Mouse (Mus musculus): ENCODE measurements at regions not wholly inside any gene's neighbourhood (a gene's known extent, or its start where the extent isn't known, plus 50 kb on each side); places are given as distances from the start of the nearest gene placed in this dataset.

- no peak for ATAC-seq (replicated peaks; ENCODE audit: low FRiP score, low TSS enrichment, poor library complexity, severe bottlenecking)
These were observed 156.1 kb downstream of the Fgf18 start for GRCm38 (mm10) chr11:32991036-32991616.

DNA sequence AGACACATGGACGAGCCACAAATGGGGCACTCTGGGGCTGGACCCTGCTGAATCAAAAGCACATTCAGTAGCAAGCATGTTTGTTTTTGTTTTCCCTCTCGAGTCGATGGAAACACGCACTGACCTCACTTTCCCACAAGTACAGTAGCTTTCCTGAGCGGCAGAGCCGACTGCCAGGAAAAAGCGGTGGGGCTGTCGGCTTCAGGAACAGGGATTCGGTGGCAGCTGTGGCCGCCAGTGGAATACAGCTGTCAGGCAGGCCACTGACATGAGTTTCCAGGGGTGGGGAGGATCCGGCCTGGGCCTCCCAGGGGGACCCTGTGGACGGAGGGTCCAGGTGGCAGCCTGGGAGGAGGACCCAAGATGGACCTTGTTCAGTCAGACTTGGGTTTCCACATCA, 157.0 kb downstream of the Fgf18 start:
- no peak for ATAC-seq (replicated peaks; ENCODE audit: low FRiP score, low TSS enrichment, poor library complexity, severe bottlenecking)

- no peak for ATAC-seq (replicated peaks; ENCODE audit: low FRiP score, low TSS enrichment, poor library complexity, severe bottlenecking)
These were observed 154.5 kb upstream of the Smim23 start for GRCm38 (mm10) chr11:32978899-32979298.

GRCm38 (mm10) chr11:32976572-32976971, 152.2 kb upstream of the Smim23 start:
- no peak for ATAC-seq (replicated peaks; ENCODE audit: low FRiP score, low TSS enrichment, poor library complexity, severe bottlenecking)

DNA sequence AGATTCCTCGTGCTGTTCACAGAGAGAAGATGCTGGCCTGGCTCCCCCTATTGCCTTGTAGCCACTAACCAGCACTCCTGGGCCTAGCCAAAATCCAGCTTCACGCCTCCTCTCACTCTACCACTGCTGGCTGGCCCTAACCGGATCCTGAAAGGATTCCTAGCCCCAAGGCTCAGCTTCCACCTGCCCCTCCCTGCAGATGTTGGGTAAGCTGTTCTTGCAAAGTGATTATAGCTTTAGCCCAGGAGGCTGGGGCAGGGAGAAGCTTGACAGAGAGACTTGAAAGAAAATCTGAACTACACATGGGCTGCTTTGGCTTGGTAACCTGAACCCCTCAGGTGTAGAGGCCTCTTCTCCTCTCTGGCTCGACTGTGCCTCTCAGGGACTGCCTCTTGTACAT, 149.0 kb upstream of the Smim23 start:
- no peak for ATAC-seq (replicated peaks; ENCODE audit: low FRiP score, low TSS enrichment, poor library complexity, severe bottlenecking)

DNA sequence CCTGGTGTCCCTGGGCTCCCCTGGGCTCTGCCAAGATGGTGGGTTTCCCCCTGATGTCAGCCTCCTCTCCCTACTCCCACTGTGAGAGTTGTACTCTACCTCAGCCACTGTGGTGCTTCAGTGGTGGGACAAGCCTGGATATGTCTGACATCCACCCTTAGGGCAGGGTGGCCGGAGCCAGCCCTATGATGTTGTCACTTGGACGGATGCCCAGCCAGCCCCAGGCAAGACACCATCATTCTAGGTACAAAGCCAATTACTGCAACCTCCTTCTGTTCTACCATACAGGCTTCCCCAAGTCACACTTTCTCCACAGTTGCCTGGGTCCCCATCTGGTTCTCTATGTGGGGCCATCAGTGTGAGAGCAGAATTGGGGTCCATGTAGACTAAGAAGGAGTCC, 141.0 kb upstream of the Smim23 start:
- no peak for ATAC-seq (replicated peaks; ENCODE audit: low FRiP score, low TSS enrichment, poor library complexity, severe bottlenecking)

GRCm38 (mm10) chr11:32963625-32964293, 139.4 kb upstream of the Smim23 start:
- no peak for ATAC-seq (replicated peaks; ENCODE audit: low FRiP score, low TSS enrichment, poor library complexity, severe bottlenecking)

DNA sequence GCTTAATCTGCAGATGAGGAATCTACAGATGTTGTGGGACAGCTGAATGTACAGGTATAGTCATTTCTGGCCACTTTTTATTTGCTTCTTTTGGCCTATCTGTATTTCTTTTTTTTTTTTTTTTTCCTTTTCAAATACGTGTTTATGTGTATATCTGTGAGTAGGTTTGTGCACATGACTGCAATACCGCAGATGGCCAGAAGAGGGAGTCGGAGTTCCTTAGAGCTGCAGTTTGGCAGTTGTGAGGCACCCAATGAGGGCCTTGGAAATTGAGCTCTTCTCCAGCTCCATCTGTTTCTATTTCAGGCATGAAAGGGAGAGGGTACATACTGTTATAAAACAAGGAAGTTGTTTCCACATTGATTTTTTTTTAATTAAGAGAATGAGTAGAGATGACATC, 137.2 kb upstream of the Smim23 start:
- ATAC-seq (replicated peaks; ENCODE audit: low FRiP score, low TSS enrichment, poor library complexity, severe bottlenecking): no peak

DNA sequence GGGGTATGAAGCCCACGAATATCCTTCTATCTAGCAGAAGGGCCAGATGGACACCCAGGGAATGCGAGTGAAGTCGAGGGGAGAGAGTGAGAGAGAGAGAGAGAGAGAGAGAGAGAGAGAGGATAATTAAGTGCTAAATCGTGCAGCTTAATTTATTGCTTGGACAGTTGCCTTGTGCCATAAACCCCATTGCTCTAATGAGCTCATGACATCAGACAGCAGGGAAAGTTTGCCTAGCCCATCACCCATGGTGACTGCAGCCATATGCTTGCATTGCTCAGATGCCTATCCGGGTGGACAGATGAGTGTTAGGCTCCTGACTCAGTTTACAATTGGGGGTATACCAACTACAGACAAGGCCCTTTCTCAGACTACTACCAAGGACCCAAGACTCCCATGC, 134.6 kb upstream of the Smim23 start:
- no peak for ATAC-seq (replicated peaks; ENCODE audit: low FRiP score, low TSS enrichment, poor library complexity, severe bottlenecking)

DNA sequence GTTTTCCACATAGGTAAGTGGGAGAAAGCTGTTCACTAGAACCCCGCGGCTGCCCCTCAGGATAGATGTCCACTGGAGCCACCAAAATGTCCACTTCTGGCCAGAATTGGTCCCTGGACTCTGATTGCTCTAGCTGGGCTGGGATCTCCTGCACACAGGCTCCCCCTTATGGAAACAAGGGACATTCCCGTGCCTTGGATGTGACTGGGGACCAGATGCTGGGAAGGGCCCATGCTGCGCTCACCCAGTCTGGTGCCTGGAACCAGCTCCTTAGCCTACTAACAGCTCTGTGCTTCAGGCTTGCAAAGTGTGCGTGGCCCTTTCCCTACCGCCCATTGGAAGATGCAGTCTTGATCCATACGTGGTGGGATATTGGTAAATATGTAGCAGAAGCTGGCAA, 132.6 kb upstream of the Smim23 start:
- ATAC-seq (replicated peaks; ENCODE audit: low FRiP score, low TSS enrichment, poor library complexity, severe bottlenecking): no peak

DNA sequence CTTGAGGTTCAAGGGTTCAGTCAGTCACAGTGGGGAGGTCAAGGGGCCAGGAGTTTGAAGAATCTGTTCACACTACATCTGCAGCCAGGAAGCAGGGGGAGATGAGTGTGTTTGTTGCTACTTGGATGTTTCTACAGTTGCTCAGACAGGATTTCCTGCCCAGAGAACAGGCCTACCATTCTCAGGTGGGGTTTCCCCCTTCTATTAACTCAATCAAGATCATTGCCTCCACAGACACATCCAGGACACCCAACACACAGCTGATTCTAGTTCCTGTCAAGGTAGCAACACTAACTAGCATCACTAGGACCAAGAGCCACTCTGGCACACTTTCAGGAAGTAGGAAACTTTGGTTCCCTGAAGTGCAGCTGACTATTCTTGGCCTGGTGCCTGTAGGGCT, 127.9 kb upstream of the Smim23 start:
- no peak for ATAC-seq (replicated peaks; ENCODE audit: low FRiP score, low TSS enrichment, poor library complexity, severe bottlenecking)

DNA sequence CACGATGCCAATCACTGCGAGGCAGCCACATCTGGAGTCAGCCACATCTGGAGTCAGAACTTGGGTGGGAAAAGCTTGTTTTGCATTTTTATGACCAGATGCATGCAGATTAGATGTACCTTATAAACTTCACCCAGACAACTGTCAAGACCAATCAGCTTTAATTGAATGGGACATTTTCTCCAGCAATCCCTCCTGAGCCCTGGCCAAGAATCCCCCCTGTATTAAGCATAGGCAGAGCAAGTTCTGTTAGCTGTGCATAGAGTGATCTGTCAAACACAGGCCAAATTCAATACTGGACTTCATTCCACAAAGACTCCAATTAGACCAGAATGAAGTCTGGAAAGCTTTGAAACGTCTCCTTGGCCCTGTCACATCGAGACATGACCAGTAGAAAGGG, 123.7 kb upstream of the Smim23 start:
- ATAC-seq (replicated peaks; ENCODE audit: low FRiP score, low TSS enrichment, poor library complexity, severe bottlenecking): no peak

- no peak for ATAC-seq (replicated peaks; ENCODE audit: low FRiP score, low TSS enrichment, poor library complexity, severe bottlenecking)
These were observed 122.1 kb upstream of the Smim23 start for GRCm38 (mm10) chr11:32946481-32947001.

DNA sequence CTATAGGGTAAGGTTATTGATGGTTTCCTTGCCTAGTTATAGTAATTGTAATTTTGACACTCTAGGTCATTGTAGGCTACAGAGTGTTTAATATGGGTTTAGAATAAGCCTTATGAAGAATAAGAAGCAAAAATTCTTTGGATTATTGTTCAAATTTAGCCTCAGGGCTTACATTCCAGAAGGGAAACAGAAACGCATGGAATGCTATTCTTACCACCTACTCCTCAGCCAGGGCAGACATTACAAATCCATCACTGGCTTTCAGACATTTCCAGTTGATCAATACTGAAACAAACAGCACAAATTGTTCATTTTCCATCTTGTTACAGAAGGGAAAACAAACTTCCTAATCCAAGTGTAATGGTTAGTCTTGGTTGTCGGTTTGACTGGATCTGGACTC, 120.7 kb upstream of the Smim23 start:
- no peak for ATAC-seq (replicated peaks; ENCODE audit: low FRiP score, low TSS enrichment, poor library complexity, severe bottlenecking)

DNA sequence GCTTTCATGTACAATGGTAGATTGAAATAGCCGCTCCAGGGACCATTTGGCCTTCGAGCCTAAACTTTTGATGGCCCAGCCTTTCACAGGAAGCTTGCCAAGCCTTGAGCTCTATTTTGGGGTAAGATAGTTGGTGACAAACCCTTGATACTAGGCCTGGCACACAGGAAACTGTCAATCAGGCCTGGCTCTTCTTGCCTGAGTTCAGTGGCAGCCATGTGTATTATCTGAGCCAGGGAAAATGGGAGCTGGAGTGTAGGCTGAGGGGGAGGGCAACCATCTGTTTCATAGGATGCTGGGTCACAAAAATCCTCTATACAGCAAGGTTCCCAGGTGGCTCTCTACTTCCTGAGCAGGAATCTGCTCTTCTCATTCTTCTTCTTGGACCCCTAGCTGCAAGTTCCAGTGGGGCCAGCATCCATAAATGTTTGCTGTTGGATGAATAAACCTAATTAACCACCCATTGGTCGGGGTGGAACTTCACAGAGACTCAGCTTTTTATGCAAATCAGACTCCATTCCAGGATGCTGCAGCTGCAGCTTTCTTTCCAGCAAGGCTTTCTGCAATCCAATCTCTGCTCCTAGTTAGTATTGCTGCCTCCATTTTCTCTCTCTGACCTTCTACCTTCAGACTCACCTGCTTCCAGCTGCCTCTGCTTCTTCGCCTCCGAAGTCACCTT, 117.1 kb upstream of the Smim23 start:
- no peak for ATAC-seq (replicated peaks; ENCODE audit: low FRiP score, low TSS enrichment, poor library complexity, severe bottlenecking)

DNA sequence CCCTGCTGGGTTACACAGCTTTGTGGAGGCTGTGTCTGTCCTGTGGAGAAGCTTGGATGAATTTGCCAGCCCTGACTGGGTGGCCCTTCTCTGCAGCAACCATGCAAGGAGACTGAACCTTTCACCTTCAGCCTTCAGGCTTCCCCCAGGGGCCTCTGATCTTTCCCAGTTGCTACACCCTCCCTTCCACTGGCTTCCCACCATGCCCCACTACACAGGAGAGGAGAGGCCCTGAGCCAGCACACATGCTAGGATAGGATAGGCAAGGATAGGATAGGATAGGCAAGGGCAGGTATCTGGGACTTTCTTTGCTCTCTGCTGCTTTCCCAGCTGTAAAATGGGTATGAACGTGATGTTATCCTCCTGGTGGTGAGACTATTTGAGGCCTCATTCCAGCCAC, 114.7 kb upstream of the Smim23 start:
- ATAC-seq (replicated peaks; ENCODE audit: low FRiP score, low TSS enrichment, poor library complexity, severe bottlenecking): no peak

DNA sequence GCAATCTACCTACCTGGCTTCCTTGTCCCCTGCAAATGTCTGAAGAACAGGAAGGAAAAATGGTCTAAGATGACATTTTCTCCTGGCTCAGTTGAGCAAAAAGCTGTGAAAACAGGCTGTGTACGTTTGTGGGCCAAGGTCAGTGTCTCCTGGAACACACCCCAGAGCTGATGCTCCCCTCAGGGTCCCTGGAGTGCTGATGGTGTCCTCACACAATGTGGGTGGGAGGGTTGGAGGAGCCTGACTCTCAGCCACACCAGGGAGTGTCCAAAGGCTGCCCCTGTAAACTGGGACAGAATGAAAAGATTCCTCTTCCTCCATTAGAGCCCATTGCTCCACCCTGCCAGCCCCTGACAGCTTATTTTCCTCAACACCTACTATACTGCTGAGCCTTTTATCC, 112.8 kb upstream of the Smim23 start:
- ATAC-seq (replicated peaks; ENCODE audit: low FRiP score, low TSS enrichment, poor library complexity, severe bottlenecking): no peak

- ATAC-seq (replicated peaks; ENCODE audit: low FRiP score, low TSS enrichment, poor library complexity, severe bottlenecking): no peak
These were observed 107.5 kb upstream of the Smim23 start for GRCm38 (mm10) chr11:32931928-32932327.

GRCm38 (mm10) chr11:32931018-32931417, 106.6 kb upstream of the Smim23 start:
- ATAC-seq (replicated peaks; ENCODE audit: low FRiP score, low TSS enrichment, poor library complexity, severe bottlenecking): no peak

DNA sequence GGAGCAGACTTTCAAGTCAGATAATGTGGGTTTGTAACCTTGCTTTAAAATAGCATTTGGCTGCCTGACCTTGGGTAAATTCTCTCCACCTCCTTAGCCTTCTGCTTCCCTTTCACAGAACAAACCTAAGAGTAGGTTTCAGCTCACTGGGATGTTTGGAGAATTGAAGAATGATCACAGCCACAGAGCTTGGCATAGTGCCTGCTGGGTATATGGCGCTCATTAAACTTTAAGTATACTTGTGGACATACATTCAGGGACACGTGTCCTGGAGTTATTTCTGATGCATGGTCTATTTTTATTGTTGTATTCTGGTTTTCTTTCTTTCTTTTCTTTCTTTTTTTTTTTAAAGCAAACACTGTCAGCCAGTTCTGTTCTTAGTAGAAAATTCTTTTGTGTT, 104.4 kb upstream of the Smim23 start:
- ATAC-seq (replicated peaks; ENCODE audit: low FRiP score, low TSS enrichment, poor library complexity, severe bottlenecking): no peak
